Mouse (Mus musculus) E14TG2a.4 (cell line): ENCODE measurements around the gene Pbx2.

Source experiments
- CTCF ChIP-seq: conservative IDR thresholded peaks from 2 replicates; pipeline ENCODE4 v1.5.1; 2014; ENCODE audit warnings: low read length
- NANOG ChIP-seq: IDR thresholded peaks from 2 replicates; pipeline ENCODE4 v1.6.1; 2014; ENCODE audit warnings: borderline replicate concordance, low read length, mixed read lengths
- POU5F1 ChIP-seq: IDR thresholded peaks from 2 replicates; pipeline ENCODE4 v1.6.1; 2014; ENCODE audit warnings: low read length, borderline replicate concordance

DNA sequence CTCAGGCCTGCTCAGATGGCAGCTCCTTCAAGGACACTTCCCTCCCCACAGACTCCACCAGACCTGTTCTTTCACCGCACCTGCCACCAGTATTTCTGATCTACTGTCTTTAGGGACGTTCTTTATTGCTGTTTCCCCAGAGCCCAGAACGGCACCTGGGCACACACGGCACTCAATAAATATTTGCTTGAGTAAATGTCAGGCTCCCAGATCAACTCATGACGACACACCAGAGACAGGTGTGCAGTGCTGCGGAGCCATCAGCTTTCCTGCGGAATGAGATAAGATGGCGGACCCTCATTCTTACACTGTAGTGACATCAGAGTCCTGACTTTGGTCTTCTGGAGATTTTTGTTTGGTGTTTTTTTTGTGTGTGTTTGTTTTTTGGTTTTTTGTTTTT, 29.9 kb downstream of the Pbx2 start:
- TF ChIP-seq CTCF (no peak), POU5F1 (no peak), NANOG (no peak)
